Mouse (Mus musculus): ENCODE measurements around the gene Pacs1.

GRCm38 (mm10) chr19:5294972-5295735, 22.2 kb upstream of the Pacs1 start, which contains the start of gene Sf3b2:
- TF ChIP-seq POLR2A (IDR thresholded peaks at IDR 0.05; ENCODE audit: borderline replicate concordance, extremely low read depth, low read depth, low read length) = peak; percentile 68; the same call in 1 of the 2 replicates
- peak; percentile 79 for TF ChIP-seq CTCF (IDR thresholded peaks at IDR 0.05; ENCODE audit: insufficient read depth, low read length)
